Mouse (Mus musculus): ENCODE data around the gene Luzp2. TPM values are rescaled to one million over a fixed set of nuclear protein-coding genes. Genes with fewer than 3 reads are reported as not detected.

Gene Luzp2
- 52.2 and 83.3 TPM in 2 replicates for polyA plus RNA-seq (2015; fragmentation: Nextera tagmentation; extraction: Ambion mirVana)

DNA sequence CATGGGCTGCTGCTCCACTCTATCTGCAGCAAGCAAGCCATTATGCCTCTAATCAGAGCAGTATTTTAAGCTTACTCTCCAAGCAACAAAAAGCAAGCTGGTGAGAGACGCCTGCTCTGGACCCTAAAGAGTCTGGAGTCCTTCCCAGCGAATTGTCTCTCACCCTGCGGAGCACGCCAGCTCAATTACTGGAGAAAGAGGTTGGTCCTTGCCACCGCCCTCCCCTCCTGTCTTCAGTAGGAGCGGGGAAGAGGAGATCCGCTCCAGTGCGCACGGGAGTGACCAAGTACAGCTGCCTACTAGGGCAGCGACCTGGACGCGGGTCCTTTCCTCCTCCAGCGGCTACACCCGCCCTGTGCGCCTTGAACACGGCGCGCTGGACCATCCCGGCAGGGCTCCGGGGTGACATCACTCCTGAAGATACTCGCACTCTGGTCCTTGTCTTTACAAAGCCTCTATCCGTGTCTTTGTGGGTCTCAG is at the start of gene Luzp2:
Gene Luzp2, plus strand, starts transcription at position 127 of the 480 bp plus-strand sequence.
- peak within 1 kb of the TSS; percentile 59 for H3K4me2 ChIP-seq (ENCODE audit: low read length)
- H3K9me3 ChIP-seq (replicated peaks; ENCODE audit: control insufficient read depth, low read length, poor library complexity, severe bottlenecking), result no peaks in the 10 kb centered on the region
- H3K27me3 ChIP-seq (ENCODE audit: control insufficient read depth, insufficient read depth, low read depth, low read length), result no peaks in the 10 kb centered on the region
- H3K4me3 ChIP-seq (ENCODE audit: low read depth, low read length), result peak within 1 kb of the TSS; percentile 51
- under 1% methylated on average over 22 of the region's 22 CpGs for WGBS
- peaks cover 6% of the 10 kb centered on the region for H3K4me1 ChIP-seq (ENCODE audit: control insufficient read depth, insufficient read depth, low read length)
- H3K36me3 ChIP-seq (ENCODE audit: control insufficient read depth, insufficient read depth, low read length), result no peaks in the 10 kb centered on the region
- H3K27ac ChIP-seq (ENCODE audit: low read length), result peak within 1 kb of the TSS; percentile 79
- ATAC-seq, result peak; percentile 90
- H3K9ac ChIP-seq (ENCODE audit: low read depth, low read length), result peak within 1 kb of the TSS; percentile 84

GRCm38 (mm10) chr7:54787456-54787855 is 47.8 kb upstream of the Luzp2 start:
- Histone ChIP-seq H3K4me1 (ENCODE audit: control insufficient read depth, insufficient read depth, low read length) (no peaks in the 10 kb centered on the region), H3K27me3 (ENCODE audit: control insufficient read depth, insufficient read depth, low read depth, low read length) (no peaks in the 10 kb centered on the region), H3K9ac (ENCODE audit: low read depth, low read length) (no peak overlapping the region), H3K36me3 (ENCODE audit: control insufficient read depth, insufficient read depth, low read length) (no peaks in the 10 kb centered on the region), H3K9me3 (replicated peaks; ENCODE audit: control insufficient read depth, low read length, poor library complexity, severe bottlenecking) (no peaks in the 10 kb centered on the region), H3K27ac (ENCODE audit: low read length) (no peak overlapping the region), H3K4me3 (ENCODE audit: low read depth, low read length) (no peak overlapping the region), H3K4me2 (ENCODE audit: low read length) (no peak overlapping the region)
- ATAC-seq, result no peak

DNA sequence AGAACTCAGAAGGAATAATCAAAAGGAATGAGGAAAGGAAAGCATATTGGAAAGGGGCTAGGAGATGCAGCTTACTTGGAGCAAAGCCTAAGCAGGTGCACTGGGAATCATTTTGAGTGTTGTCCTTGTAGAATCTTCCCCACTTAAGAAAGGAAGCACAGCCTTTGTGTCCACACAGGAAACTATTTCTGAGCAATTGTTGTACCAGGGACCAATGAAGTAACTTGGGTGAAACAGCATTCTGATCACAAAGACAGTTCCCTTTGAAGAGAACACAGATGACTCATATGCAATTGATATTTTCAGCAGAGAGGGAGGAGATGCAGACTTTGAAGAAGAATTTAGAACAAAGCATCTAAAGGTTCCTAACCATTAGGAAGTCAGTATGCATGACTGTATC is 16.7 kb upstream of the Luzp2 start:
- Histone ChIP-seq H3K27ac (ENCODE audit: low read length) (no peak overlapping the region), H3K9ac (ENCODE audit: low read depth, low read length) (no peak overlapping the region), H3K9me3 (replicated peaks; ENCODE audit: control insufficient read depth, low read length, poor library complexity, severe bottlenecking) (no peaks in the 10 kb centered on the region), H3K36me3 (ENCODE audit: control insufficient read depth, insufficient read depth, low read length) (no peaks in the 10 kb centered on the region), H3K4me3 (ENCODE audit: low read depth, low read length) (no peak overlapping the region), H3K27me3 (ENCODE audit: control insufficient read depth, insufficient read depth, low read depth, low read length) (no peaks in the 10 kb centered on the region), H3K4me2 (ENCODE audit: low read length) (no peak overlapping the region), H3K4me1 (ENCODE audit: control insufficient read depth, insufficient read depth, low read length) (no peaks in the 10 kb centered on the region)
- no peak for ATAC-seq

- Histone ChIP-seq H3K9me3 (replicated peaks; ENCODE audit: control insufficient read depth, low read length, poor library complexity, severe bottlenecking) (no peaks in the 10 kb centered on the region), H3K4me2 (ENCODE audit: low read length) (no peak overlapping the region), H3K9ac (ENCODE audit: low read depth, low read length) (no peak overlapping the region), H3K4me1 (ENCODE audit: control insufficient read depth, insufficient read depth, low read length) (no peaks in the 10 kb centered on the region), H3K36me3 (ENCODE audit: control insufficient read depth, insufficient read depth, low read length) (no peaks in the 10 kb centered on the region), H3K27me3 (ENCODE audit: control insufficient read depth, insufficient read depth, low read depth, low read length) (no peaks in the 10 kb centered on the region), H3K27ac (ENCODE audit: low read length) (no peak overlapping the region), H3K4me3 (ENCODE audit: low read depth, low read length) (no peak overlapping the region)
- no peak for ATAC-seq
- WGBS, result 84% methylated on average over 3 of the region's 3 CpGs
These were observed 6.5 kb upstream of the Luzp2 start for GRCm38 (mm10) chr7:54828751-54829150.

DNA sequence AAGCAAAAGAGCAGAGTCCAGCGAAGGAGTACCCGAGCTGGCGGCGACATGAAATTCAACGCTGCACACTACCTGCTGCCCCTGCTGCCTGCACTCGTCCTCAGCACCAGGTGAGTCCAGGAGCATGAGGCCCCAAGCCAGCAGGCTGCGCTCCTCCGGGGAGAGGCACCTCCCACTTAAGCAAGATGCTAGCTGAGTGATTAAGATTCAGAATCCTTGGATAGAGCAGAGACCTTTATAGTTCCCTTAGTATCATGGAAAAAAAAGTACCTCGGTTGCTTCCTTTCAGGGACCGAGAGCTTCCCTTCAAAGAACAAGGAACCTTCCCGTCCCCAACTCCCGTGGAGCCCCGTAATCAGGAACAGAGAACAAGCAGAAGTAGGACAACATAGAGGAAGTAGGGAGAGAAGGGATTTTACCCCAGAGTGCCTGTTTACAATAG is 634 bp downstream of the Luzp2 start:
- Histone ChIP-seq H3K4me3 (ENCODE audit: low read depth, low read length) (peak overlapping the region; percentile 51), H3K9me3 (replicated peaks; ENCODE audit: control insufficient read depth, low read length, poor library complexity, severe bottlenecking) (no peaks in the 10 kb centered on the region), H3K4me1 (ENCODE audit: control insufficient read depth, insufficient read depth, low read length) (peaks cover 6% of the 10 kb centered on the region), H3K27me3 (ENCODE audit: control insufficient read depth, insufficient read depth, low read depth, low read length) (no peaks in the 10 kb centered on the region), H3K36me3 (ENCODE audit: control insufficient read depth, insufficient read depth, low read length) (no peaks in the 10 kb centered on the region), H3K9ac (ENCODE audit: low read depth, low read length) (peak overlapping the region; percentile 84), H3K4me2 (ENCODE audit: low read length) (peak overlapping the region; percentile 59), H3K27ac (ENCODE audit: low read length) (peak overlapping the region; percentile 79)
- under 1% methylated on average over 13 of the region's 13 CpGs for WGBS
- peak; percentile 89 for ATAC-seq

DNA sequence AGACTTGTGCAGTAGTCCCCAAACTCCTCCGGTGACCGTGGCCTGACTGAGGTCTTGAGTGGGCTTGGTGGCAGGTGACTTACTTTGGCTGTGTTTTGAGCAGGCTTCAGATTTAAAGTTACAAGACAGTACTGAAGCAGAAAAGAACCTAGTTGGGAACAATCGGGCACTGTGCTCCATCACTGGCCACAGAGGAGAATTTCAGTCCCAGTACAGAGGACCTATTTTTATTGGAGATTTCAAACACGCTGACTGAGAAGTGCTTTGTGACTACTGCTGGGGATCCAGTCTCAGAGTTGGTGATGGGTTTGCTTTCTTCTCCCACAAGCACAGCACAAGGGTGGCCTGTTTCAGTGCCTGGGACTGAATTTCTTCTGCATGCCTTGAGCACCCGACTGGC is 1.1 kb downstream of the Luzp2 start:
- Histone ChIP-seq H3K4me1 (ENCODE audit: control insufficient read depth, insufficient read depth, low read length) (peaks cover 6% of the 10 kb centered on the region), H3K36me3 (ENCODE audit: control insufficient read depth, insufficient read depth, low read length) (no peaks in the 10 kb centered on the region), H3K9ac (ENCODE audit: low read depth, low read length) (peak overlapping the region; percentile 84), H3K27ac (ENCODE audit: low read length) (peak overlapping the region; percentile 79), H3K9me3 (replicated peaks; ENCODE audit: control insufficient read depth, low read length, poor library complexity, severe bottlenecking) (no peaks in the 10 kb centered on the region), H3K27me3 (ENCODE audit: control insufficient read depth, insufficient read depth, low read depth, low read length) (no peaks in the 10 kb centered on the region), H3K4me3 (ENCODE audit: low read depth, low read length) (peak overlapping the region; percentile 51), H3K4me2 (ENCODE audit: low read length) (peak overlapping the region; percentile 59)
- ATAC-seq, result peak; percentile 36; the same call in 1 of the 2 replicates
- 27% methylated on average over 5 of the region's 5 CpGs for WGBS

GRCm38 (mm10) chr7:54842807-54843335 is 7.6 kb downstream of the Luzp2 start:
- no peak overlapping the region for H3K27ac ChIP-seq (ENCODE audit: low read length)
- no peaks in the 10 kb centered on the region for H3K9me3 ChIP-seq (replicated peaks; ENCODE audit: control insufficient read depth, low read length, poor library complexity, severe bottlenecking)
- ATAC-seq, result no peak
- peaks cover 4% of the 10 kb centered on the region; the same call in 1 of the 2 replicates for H3K4me1 ChIP-seq (ENCODE audit: control insufficient read depth, insufficient read depth, low read length)
- no peak overlapping the region for H3K4me2 ChIP-seq (ENCODE audit: low read length)
- H3K9ac ChIP-seq (ENCODE audit: low read depth, low read length), result no peak overlapping the region
- no peaks in the 10 kb centered on the region for H3K27me3 ChIP-seq (ENCODE audit: control insufficient read depth, insufficient read depth, low read depth, low read length)
- no peaks in the 10 kb centered on the region for H3K36me3 ChIP-seq (ENCODE audit: control insufficient read depth, insufficient read depth, low read length)
- H3K4me3 ChIP-seq (ENCODE audit: low read depth, low read length), result no peak overlapping the region
- WGBS, result 43% methylated on average over 4 of the region's 4 CpGs

- Histone ChIP-seq H3K27ac (ENCODE audit: low read length) (no peak overlapping the region), H3K9ac (ENCODE audit: low read depth, low read length) (no peak overlapping the region), H3K27me3 (ENCODE audit: control insufficient read depth, insufficient read depth, low read depth, low read length) (no peaks in the 10 kb centered on the region), H3K36me3 (ENCODE audit: control insufficient read depth, insufficient read depth, low read length) (no peaks in the 10 kb centered on the region), H3K4me3 (ENCODE audit: low read depth, low read length) (no peak overlapping the region), H3K4me2 (ENCODE audit: low read length) (no peak overlapping the region), H3K4me1 (ENCODE audit: control insufficient read depth, insufficient read depth, low read length) (no peaks in the 10 kb centered on the region), H3K9me3 (replicated peaks; ENCODE audit: control insufficient read depth, low read length, poor library complexity, severe bottlenecking) (no peaks in the 10 kb centered on the region)
- WGBS, result 76% methylated on average over 8 of the region's 8 CpGs
- peak; percentile 28; the same call in 1 of the 2 replicates for ATAC-seq
These were observed 10.8 kb downstream of the Luzp2 start for GRCm38 (mm10) chr7:54845875-54846691.

- no peak overlapping the region for H3K4me3 ChIP-seq (ENCODE audit: low read depth, low read length)
- H3K4me2 ChIP-seq (ENCODE audit: low read length), result no peak overlapping the region
- ATAC-seq, result no peak
- no peaks in the 10 kb centered on the region for H3K4me1 ChIP-seq (ENCODE audit: control insufficient read depth, insufficient read depth, low read length)
- no peaks in the 10 kb centered on the region for H3K36me3 ChIP-seq (ENCODE audit: control insufficient read depth, insufficient read depth, low read length)
- no peak overlapping the region for H3K9ac ChIP-seq (ENCODE audit: low read depth, low read length)
- H3K9me3 ChIP-seq (replicated peaks; ENCODE audit: control insufficient read depth, low read length, poor library complexity, severe bottlenecking), result no peaks in the 10 kb centered on the region
- WGBS, result 54% methylated on average over 2 of the region's 2 CpGs
- H3K27ac ChIP-seq (ENCODE audit: low read length), result no peak overlapping the region
- H3K27me3 ChIP-seq (ENCODE audit: control insufficient read depth, insufficient read depth, low read depth, low read length), result no peaks in the 10 kb centered on the region
These were observed 11.4 kb downstream of the Luzp2 start for GRCm38 (mm10) chr7:54846692-54847020.
